Mouse (Mus musculus) adrenal gland, postnatal 14 days (tissue): Measurements from ENCODE around the gene Myog. TPM values are rescaled to one million over a fixed set of nuclear protein-coding genes. Genes with fewer than 3 reads are reported as not detected.

Source experiments
- DNase-seq: peaks from one replicate; pipeline ENCODE4 v3.0.0; 2021; ENCODE audit warnings: mixed read lengths
- total RNA-seq: library from RNA; stranded (reverse); gene quantifications from 2 replicates; pipeline ENCODE4 v1.2.3, GENCODE M21; 2021

Gene Myog
- total RNA-seq, 1 experiment from 2014 or later = not detected

DNA sequence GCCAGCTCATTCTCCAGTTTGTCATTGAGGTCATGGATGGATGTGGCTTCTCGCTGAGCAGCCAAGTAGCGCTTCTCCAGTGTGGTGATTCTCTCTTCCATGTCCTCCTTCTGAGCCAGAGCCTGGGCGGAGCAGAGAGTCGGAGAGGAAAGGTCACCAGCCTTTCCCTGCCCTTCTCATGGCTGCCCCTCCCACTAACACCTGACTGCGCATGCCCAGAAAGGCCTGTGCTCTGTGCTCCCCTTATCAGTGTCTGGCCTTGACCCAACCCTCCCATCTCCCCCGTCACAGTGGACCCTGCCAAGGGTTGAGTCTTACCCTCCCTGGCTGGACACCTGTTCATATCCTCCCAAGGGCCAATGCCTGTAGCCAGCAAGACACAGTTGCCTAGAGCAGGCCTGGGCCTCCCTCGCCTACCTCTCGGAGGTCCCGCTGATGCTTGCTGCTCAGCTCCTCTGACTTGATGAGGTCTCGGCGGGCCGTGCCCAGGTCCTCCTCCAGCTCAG is 37.1 kb downstream of the Myog start:
- DNase-seq = no peak

DNA sequence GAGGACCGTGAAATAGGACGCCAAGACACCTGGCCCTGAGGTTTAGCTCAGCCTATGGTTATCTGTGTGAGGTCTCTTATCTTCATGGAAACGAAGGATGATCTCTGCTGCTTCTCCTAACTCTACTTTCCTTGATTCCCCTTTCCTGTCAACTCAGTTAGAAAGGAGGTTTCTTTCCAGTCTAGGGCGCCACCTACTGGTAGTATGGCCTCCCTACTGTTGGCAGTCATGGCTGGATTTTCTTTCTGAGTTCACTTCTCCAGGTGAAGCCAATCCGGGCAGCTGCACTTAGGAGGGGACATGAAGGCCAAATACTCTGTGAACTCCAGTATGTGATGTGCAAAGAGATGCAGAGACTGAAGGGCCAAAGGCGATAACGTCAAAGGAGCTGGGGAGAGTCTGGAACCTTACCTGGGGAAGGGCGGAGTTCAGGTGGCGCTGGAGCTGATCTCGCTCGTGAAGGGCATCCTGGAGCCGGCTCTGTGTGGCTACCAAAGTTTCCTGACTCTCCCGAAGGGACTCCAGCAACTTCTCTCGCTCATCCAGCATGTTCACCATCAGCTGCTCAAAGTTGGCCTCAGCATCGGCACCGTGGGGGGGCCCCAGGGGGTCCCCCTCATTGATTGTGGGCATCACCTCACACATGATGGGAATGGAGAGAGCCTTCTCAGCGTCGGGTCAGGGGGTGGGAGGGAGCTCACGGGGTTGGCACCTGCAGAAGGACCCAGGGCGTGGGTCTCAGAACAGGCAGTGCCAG is 42.3 kb downstream of the Myog start:
- DNase-seq = peak; percentile 89

- DNase-seq = peak; percentile 61
Measured at GRCm38 (mm10) chr1:134332770-134333271, 43.0 kb downstream of the Myog start, which contains the start of gene Ppfia4. TSS of gene Ppfia4 (minus strand) at chr1:134332928.

DNA sequence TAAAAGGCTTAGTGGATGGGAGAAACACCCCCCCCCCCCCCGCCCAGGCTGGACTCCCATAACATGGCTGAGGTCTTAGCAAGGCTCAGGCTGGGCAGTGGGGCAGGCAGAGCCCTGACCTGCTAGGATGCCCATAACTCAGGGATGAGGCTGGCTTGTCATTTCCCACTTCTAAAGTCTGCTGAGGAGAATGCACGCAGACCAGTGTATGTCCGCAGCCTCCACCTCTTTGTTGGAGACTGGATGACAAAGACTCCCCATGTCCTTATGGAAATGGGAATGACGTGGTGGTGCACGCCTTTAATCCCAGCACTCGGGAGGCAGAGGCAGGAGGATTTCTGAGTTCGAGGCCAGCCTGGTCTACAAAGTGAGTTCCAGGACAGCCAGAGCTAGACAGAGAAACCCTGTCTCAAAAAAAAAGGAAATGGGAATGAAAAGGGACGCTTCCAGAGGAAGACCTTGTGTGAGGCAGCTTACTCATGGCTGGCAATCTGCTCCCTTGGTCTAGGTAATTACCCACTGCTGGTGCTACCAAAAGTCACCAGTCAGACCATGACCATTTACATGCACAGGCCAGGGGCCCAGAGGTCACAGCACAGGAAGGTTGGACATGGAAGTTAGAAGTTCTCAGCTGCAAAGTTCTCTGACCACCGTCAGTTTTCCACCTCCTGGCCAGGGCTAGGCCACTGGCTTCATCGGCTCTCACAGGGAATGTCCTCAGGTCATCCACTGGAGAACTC is 43.8 kb downstream of the Myog start:
- no peak for DNase-seq

DNA sequence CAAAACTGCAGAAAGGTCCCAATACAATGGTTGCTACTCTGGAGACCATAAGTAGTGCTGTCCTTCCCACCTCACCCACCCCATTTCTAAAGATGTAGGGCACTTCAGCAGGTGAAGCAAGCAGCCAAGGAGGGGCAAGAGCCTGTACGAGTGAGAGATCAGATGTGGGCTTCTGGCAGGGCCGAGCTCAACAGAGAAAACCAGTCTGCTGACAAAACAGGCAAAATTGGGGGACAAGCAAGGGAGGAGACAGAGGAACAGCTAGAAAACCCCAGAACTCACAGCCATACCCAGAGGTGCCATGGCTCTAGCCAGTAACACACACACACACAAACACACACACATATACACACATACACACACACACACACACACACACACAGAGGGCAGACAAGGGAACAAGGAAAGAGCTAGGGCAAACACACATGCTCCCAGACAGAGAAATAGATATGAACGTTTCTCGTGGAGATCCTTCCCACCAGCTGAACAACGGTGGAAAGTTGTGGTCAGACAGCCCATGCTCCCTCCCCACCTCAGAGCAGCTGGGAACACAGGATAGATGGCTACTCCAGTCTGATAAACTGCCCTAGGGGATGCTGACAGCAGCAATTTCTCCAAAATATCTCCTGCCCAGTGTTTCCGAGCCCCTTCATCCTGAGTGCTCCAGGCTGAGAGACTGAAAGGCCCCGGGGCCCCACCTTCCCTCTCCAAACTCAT is 44.5 kb downstream of the Myog start:
- no peak for DNase-seq

DNA sequence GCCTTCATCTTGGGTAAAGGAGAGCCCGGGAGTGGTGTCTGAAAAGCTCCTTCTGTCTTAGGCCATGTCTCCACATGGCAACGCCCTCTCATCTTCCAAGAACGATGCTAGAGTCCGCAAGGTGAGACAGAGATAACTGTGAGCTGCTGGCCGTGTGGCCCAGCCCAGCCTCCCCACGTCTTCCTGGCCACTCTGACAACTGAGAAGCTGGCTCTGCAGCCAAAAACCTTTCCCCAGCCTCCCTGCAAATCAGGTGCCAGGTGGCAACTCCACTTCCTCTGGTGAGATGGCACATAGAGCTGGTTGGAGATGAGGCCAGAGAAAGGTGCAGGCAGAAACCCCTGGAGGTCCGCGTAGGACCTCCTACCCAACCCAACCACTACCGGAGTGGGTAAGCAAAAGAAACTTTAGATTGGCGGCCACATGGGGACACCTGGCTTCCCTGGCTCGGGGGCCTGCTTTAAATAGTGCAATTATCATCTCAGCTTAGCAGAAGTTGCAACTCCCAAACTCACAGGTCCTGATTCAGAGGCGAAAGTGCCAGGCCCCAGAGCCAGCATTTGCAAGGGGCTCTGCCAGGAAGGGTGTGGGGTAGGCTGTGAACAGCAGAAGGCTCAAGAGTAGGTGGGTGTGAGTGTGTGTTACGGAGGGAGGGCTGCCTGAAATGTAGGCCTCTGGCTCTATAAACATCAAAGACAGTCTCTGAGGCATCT is 45.6 kb downstream of the Myog start:
- DNase-seq = no peak

DNA sequence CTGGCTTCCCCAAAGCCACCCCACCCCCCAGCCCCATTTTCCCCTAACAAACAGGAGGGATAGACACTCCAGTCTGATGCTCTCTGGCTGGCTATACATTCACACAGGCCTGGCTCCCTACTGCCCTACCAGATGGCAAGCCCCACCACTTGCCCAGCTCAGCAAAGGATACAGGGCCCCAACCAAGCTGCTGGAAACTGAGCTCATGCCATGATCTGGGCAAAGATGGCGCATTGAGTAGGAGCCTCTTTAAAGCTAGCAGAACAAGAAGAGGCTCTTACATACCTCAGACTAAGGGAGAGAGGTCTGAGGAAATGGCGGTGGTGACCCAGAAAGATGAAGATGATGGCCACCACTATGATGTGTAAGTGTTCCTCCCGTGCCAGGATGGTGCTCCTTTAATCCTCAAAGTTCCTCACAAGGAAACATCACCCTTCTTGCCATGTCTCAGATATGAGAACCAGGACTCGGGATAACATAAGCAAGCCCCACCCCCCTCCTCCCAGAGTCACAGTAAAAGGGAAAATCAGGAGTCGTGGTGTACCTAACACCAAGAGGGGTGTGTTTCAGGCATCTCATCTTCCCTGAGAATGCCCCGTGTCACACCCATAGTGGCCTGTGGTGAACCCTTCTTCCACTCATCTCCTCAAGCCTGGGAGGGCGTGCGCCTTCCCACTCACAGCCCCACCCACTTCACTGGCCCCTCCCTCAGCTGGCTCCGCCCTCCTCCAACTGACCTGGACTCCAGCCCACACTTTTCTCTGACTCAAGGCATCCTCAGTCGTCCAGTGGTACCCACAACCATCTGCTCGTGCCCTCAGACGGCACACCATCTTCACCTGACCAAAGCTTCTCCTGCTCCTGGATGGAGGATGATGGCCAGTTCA is 46.4 kb downstream of the Myog start:
- no peak for DNase-seq

GRCm38 (mm10) chr1:134336958-134337710 is 47.3 kb downstream of the Myog start:
- DNase-seq = no peak

- DNase-seq = no peak
Measured at GRCm38 (mm10) chr1:134339162-134339561, 49.4 kb downstream of the Myog start.

GRCm38 (mm10) chr1:134339757-134340619 is 50.2 kb downstream of the Myog start:
- DNase-seq = no peak

GRCm38 (mm10) chr1:134341641-134342277 is 52.0 kb downstream of the Myog start:
- no peak for DNase-seq

Other genes with a start within 250 kb of the Myog start
- gene Btg2, start 210.9 kb upstream of the Myog start, total RNA-seq = 36.7 and 58.2 TPM in 2 replicates
- not detected in 2 replicates for gene Chit1, start 178.7 kb upstream of the Myog start, total RNA-seq
- gene Chil1, start 107.8 kb upstream of the Myog start, total RNA-seq = 1.1 and 1.2 TPM in 2 replicates
- gene Mybph, start 96.5 kb upstream of the Myog start, total RNA-seq = not detected in 2 replicates
- gene Adora1, start 54.6 kb upstream of the Myog start, total RNA-seq = 78.9 and 91.9 TPM in 2 replicates
- 0.67 and 1.6 TPM in 2 replicates for gene Ppfia4, start 42.9 kb downstream of the Myog start, total RNA-seq
- 39.7 and 50.9 TPM in 2 replicates for gene Tmem183a, start 72.0 kb downstream of the Myog start, total RNA-seq
- gene 4933406M09Rik, start 96.0 kb downstream of the Myog start, total RNA-seq = not detected in 2 replicates
- gene Cyb5r1, start 115.6 kb downstream of the Myog start, total RNA-seq = 27.4 and 28.0 TPM in 2 replicates
- gene Adipor1, start 125.4 kb downstream of the Myog start, total RNA-seq = 119 and 126 TPM in 2 replicates
- 18.6 and 19.5 TPM in 2 replicates for gene Klhl12, start 165.5 kb downstream of the Myog start, total RNA-seq
- gene Rabif, start 204.7 kb downstream of the Myog start, total RNA-seq = 26.4 and 29.9 TPM in 2 replicates